Mouse (Mus musculus): ENCODE measurements around the gene Gm10428. TPM values are rescaled to one million over a fixed set of nuclear protein-coding genes. Genes with fewer than 3 reads are reported as not detected.
"Not testable (repeated sequence)": the region's sequence is repeated elsewhere in the genome, so short reads cannot be mapped to it uniquely, and the experiment has no call there.

The Gm10428 gene
- polyA plus RNA-seq, 1 experiment from 2014 or later, result not detected

DNA sequence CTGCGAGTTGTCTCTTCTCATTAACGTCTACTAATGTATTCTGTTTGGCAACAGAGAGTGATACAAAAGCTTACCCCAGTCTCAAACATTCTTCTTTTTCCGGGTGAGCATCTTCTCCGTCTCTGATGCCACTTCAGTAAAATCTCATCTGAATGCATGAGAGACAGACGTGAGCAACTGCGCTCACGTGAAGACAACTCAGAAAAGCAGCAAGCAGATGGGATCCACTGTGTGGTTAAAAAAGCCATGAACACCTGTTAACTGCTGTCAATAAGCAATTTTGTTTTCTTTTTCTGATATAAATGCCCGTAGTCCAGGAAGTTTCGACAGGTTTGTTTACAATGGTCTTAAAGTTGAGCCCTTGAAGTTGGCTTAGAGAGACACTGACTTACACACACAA, 5.7 kb upstream of the Gm10428 start:
- no peak overlapping the region for H3K9ac ChIP-seq (ENCODE audit: low read depth, low read length)
- peaks cover 6% of the 10 kb centered on the region; the same call in 1 of the 2 replicates for H3K27me3 ChIP-seq (replicated peaks; ENCODE audit: control insufficient read depth, insufficient read depth, low read length)
- no peak for TF ChIP-seq CTCF (IDR thresholded peaks at IDR 0.05; ENCODE audit: low read depth)
- H3K4me3 ChIP-seq (ENCODE audit: low read depth, low read length), result no peak overlapping the region
- no peaks in the 10 kb centered on the region for H3K4me1 ChIP-seq (replicated peaks; ENCODE audit: control insufficient read depth, insufficient read depth, low read length)
- WGBS, result 66% methylated on average over 9 of the region's 9 CpGs
- ATAC-seq, result no peak
- no peaks in the 10 kb centered on the region for H3K36me3 ChIP-seq (ENCODE audit: control insufficient read depth, insufficient read depth)
- H3K27ac ChIP-seq (ENCODE audit: low read depth, low read length), result no peak overlapping the region
- H3K9me3 ChIP-seq (ENCODE audit: control insufficient read depth), result no peaks in the 10 kb centered on the region
- no peak overlapping the region for H3K4me2 ChIP-seq (replicated peaks; ENCODE audit: low read depth)

GRCm38 (mm10) chr11:62748062-62748461, 4.8 kb upstream of the Gm10428 start:
- WGBS, result 82% methylated on average over 4 of the region's 4 CpGs
- Histone ChIP-seq H3K4me1 (replicated peaks; ENCODE audit: control insufficient read depth, insufficient read depth, low read length) (no peaks in the 10 kb centered on the region), H3K4me2 (replicated peaks; ENCODE audit: low read depth) (no peak overlapping the region), H3K4me3 (ENCODE audit: low read depth, low read length) (no peak overlapping the region), H3K27ac (ENCODE audit: low read depth, low read length) (no peak overlapping the region), H3K27me3 (replicated peaks; ENCODE audit: control insufficient read depth, insufficient read depth, low read length) (peaks cover 6% of the 10 kb centered on the region; the same call in 1 of the 2 replicates), H3K36me3 (ENCODE audit: control insufficient read depth, insufficient read depth) (no peaks in the 10 kb centered on the region), H3K9ac (ENCODE audit: low read depth, low read length) (no peak overlapping the region), H3K9me3 (ENCODE audit: control insufficient read depth) (no peaks in the 10 kb centered on the region)
- no peak for ATAC-seq
- TF ChIP-seq CTCF (IDR thresholded peaks at IDR 0.05; ENCODE audit: low read depth), result no peak

DNA sequence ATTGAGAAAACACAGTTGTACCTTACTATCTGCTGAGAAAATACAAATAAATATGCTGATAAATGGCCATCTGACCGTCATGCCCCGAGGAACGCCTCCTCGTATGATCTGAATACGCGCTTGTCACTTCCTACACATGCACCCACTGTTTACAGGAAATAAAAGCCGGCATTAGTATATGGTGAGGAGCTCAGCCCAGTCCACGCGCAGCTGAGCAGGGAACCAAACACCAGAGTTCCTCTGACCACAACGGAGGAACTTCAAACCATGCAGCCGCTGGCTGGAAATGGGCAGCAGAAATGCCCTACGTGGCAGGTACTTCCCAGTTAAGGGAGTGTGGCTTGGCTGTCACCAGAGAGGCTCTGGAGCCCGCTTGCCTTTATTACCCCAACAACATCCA, 3.5 kb upstream of the Gm10428 start:
- H3K4me2 ChIP-seq (replicated peaks; ENCODE audit: low read depth); H3K4me1 ChIP-seq (replicated peaks; ENCODE audit: control insufficient read depth, insufficient read depth, low read length); H3K9me3 ChIP-seq (ENCODE audit: control insufficient read depth); H3K27ac ChIP-seq (ENCODE audit: low read depth, low read length); H3K4me3 ChIP-seq (ENCODE audit: low read depth, low read length); H3K27me3 ChIP-seq (replicated peaks; ENCODE audit: control insufficient read depth, insufficient read depth, low read length); H3K36me3 ChIP-seq (ENCODE audit: control insufficient read depth, insufficient read depth); ATAC-seq; H3K9ac ChIP-seq (ENCODE audit: low read depth, low read length): not testable (repeated sequence)
- 79% methylated on average over 13 of the region's 13 CpGs for WGBS

GRCm38 (mm10) chr11:62752191-62752590, 709 bp upstream of the Gm10428 start:
- no peak overlapping the region for H3K4me2 ChIP-seq (replicated peaks; ENCODE audit: low read depth)
- H3K4me3 ChIP-seq (ENCODE audit: low read depth, low read length), result no peak overlapping the region
- no peaks in the 10 kb centered on the region for H3K9me3 ChIP-seq (ENCODE audit: control insufficient read depth)
- no peak for ATAC-seq
- H3K27ac ChIP-seq (ENCODE audit: low read depth, low read length), result no peak overlapping the region
- no peak for TF ChIP-seq CTCF (IDR thresholded peaks at IDR 0.05; ENCODE audit: low read depth)
- H3K9ac ChIP-seq (ENCODE audit: low read depth, low read length), result no peak overlapping the region
- H3K27me3 ChIP-seq (replicated peaks; ENCODE audit: control insufficient read depth, insufficient read depth, low read length), result peaks cover 3% of the 10 kb centered on the region
- no peaks in the 10 kb centered on the region for H3K36me3 ChIP-seq (ENCODE audit: control insufficient read depth, insufficient read depth)
- H3K4me1 ChIP-seq (replicated peaks; ENCODE audit: control insufficient read depth, insufficient read depth, low read length), result no peaks in the 10 kb centered on the region
- WGBS, result 57% methylated on average over 11 of the region's 11 CpGs

- peak; percentile 99 for TF ChIP-seq CTCF (IDR thresholded peaks at IDR 0.05; ENCODE audit: low read depth)
- H3K27ac ChIP-seq (ENCODE audit: low read depth, low read length), result no peak overlapping the region
Measured at GRCm38 (mm10) chr11:62756456-62757142, 3.7 kb downstream of the Gm10428 start.

GRCm38 (mm10) chr11:62757143-62757507, 4.2 kb downstream of the Gm10428 start:
- Histone ChIP-seq H3K4me3 (ENCODE audit: low read depth, low read length) (no peak overlapping the region), H3K36me3 (ENCODE audit: control insufficient read depth, insufficient read depth) (no peaks in the 10 kb centered on the region), H3K27ac (ENCODE audit: low read depth, low read length) (no peak overlapping the region), H3K9me3 (ENCODE audit: control insufficient read depth) (no peaks in the 10 kb centered on the region), H3K9ac (ENCODE audit: low read depth, low read length) (no peak overlapping the region), H3K4me2 (replicated peaks; ENCODE audit: low read depth) (peak overlapping the region; percentile 56), H3K27me3 (replicated peaks; ENCODE audit: control insufficient read depth, insufficient read depth, low read length) (no peaks in the 10 kb centered on the region; the same call in 1 of the 2 replicates), H3K4me1 (replicated peaks; ENCODE audit: control insufficient read depth, insufficient read depth, low read length) (no peaks in the 10 kb centered on the region; the same call in 1 of the 2 replicates)
- WGBS, result 8% methylated on average over 7 of the region's 7 CpGs
- ATAC-seq, result peak; percentile 22; the same call in 1 of the 2 replicates
- no peak for TF ChIP-seq CTCF (IDR thresholded peaks at IDR 0.05; ENCODE audit: low read depth)

More at GRCm38 (mm10) chr11:62756456-62757142, 3.7 kb downstream of the Gm10428 start:
- peak; percentile 95 for ATAC-seq
- 4% methylated on average over 36 of the region's 36 CpGs for WGBS
- H3K36me3 ChIP-seq (ENCODE audit: control insufficient read depth, insufficient read depth), result no peaks in the 10 kb centered on the region
- H3K4me1 ChIP-seq (replicated peaks; ENCODE audit: control insufficient read depth, insufficient read depth, low read length), result no peaks in the 10 kb centered on the region
- no peak overlapping the region for H3K9ac ChIP-seq (ENCODE audit: low read depth, low read length)
- no peaks in the 10 kb centered on the region for H3K9me3 ChIP-seq (ENCODE audit: control insufficient read depth)
- H3K4me2 ChIP-seq (replicated peaks; ENCODE audit: low read depth), result peak overlapping the region; percentile 56
- H3K4me3 ChIP-seq (ENCODE audit: low read depth, low read length), result no peak overlapping the region
- H3K27me3 ChIP-seq (replicated peaks; ENCODE audit: control insufficient read depth, insufficient read depth, low read length), result no peaks in the 10 kb centered on the region; the same call in 1 of the 2 replicates
